Mouse (Mus musculus) liver, postnatal 0 days (tissue): Measurements from ENCODE around the gene Pdcd6ip. TPM values are rescaled to one million over a fixed set of nuclear protein-coding genes. Genes with fewer than 3 reads are reported as not detected.

ENCODE experiments used
- ATAC-seq: fragments of 200-750 bp; cut with Nextera tagmentation; 2 replicates; pipeline ENCODE4 v1.8.0; 2017; ENCODE audit warnings: mild to moderate bottlenecking, moderate library complexity
- DNase-seq: peaks from one replicate; pipeline ENCODE4 v3.0.0-alpha.2; 2016
- H3K27ac ChIP-seq: fragments of 300-500 bp; sonication (generic); 2 replicates; pipeline ENCODE4 v1.5.1; 2014; ENCODE audit warnings: antibody characterized with exemption, moderate library complexity, mild to moderate bottlenecking, low read depth
- H3K27me3 ChIP-seq: fragments of 300-500 bp; sonication (generic); 2 replicates; pipeline ENCODE4 v1.6.1; 2014; ENCODE audit warnings: low read length, control low read depth, mixed read lengths; ENCODE audit not compliant: insufficient read depth
- H3K36me3 ChIP-seq: fragments of 300-500 bp; sonication (generic); replicated peaks from 2 replicates; pipeline ENCODE4 v1.6.1; 2014; ENCODE audit warnings: mild to moderate bottlenecking, control low read depth, low read length, moderate library complexity, mixed read lengths; ENCODE audit not compliant: insufficient read depth
- H3K4me1 ChIP-seq: fragments of 300-500 bp; sonication (generic); 2 replicates; pipeline ENCODE4 v1.6.1; 2014; ENCODE audit warnings: antibody characterized with exemption, mild to moderate bottlenecking, control low read depth; ENCODE audit not compliant: insufficient read depth
- H3K4me2 ChIP-seq: fragments of 300-500 bp; sonication (generic); 2 replicates; pipeline ENCODE4 v1.6.1; 2014; ENCODE audit warnings: low read depth, mild to moderate bottlenecking, low read length, moderate library complexity, mixed read lengths
- H3K4me3 ChIP-seq: fragments of 300-500 bp; sonication (generic); 2 replicates; pipeline ENCODE4 v1.5.1; 2014; ENCODE audit warnings: low read depth, low read length
- H3K9ac ChIP-seq: fragments of 300-500 bp; sonication (generic); replicated peaks from 2 replicates; pipeline ENCODE4 v1.6.1; 2014; ENCODE audit warnings: mild to moderate bottlenecking, moderate library complexity
- H3K9me3 ChIP-seq: fragments of 300-500 bp; sonication (generic); 2 replicates; pipeline ENCODE4 v1.6.1; 2016; ENCODE audit warnings: mild to moderate bottlenecking, control low read depth, low read length, mixed read lengths
- CTCF ChIP-seq: sonication (generic); IDR thresholded peaks from 2 replicates; pipeline ENCODE4 v1.5.1; 2016; ENCODE audit warnings: antibody characterized with exemption, low read depth
- EP300 ChIP-seq: IDR thresholded peaks from 2 replicates; pipeline ENCODE4 v1.6.1; 2016; ENCODE audit warnings: antibody characterized with exemption, low read depth, mild to moderate bottlenecking
- WGBS: fragments of 180-500 bp; shearing (Covaris S2); extraction: QIAGEN DNeasy Blood & Tissue Kit; methylation state at CpG from one replicate; pipeline ENCODE4 v1.1.7; 2014; ENCODE audit not compliant: insufficient replicate concordance; 5-methylcytosine and 5-hydroxymethylcytosine counted together
- polyA plus RNA-seq: library from polyadenylated mRNA; unstranded; fragments of >200 nt; fragmentation: Nextera tagmentation; extraction: Ambion mirVana; gene quantifications from 2 replicates; pipeline ENCODE4 v1.2.1, GENCODE M21; 2015

Gene Pdcd6ip
- polyA plus RNA-seq, 1 experiment from 2014 or later: 26.8 TPM

DNA sequence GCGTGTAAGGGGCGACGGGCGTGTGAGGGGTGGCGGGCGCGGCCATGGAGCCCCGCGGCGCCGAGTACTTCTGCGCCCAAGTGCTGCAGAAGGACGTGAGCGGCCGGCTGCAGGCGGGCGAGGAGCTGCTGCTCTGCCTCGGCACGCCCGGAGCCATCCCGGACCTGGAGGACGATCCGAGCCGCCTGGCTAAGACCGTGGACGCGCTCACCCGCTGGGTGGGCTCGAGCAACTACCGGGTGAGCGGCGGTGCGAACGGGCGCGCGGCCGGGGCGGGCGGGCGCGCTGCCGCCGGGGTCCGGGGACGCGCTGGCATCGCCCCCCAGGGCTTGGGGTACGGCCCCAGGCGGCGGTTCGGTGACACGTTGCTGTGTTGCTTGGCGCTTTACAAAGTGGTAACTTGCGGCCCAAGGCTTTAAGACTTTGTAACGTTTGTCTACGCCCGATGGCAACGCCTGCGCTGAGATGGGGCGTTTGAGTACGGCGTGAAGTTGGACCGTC is 33.6 kb upstream of the Pdcd6ip start:
- peak overlapping the region; percentile 99 for H3K4me3 ChIP-seq
- ATAC-seq: peak; percentile 73
- peak overlapping the region; percentile 94 for H3K9ac ChIP-seq
- H3K9me3 ChIP-seq: no peaks in the 10 kb centered on the region
- WGBS: 1% methylated on average over 58 of the region's 64 CpGs
- no peaks in the 10 kb centered on the region for H3K27me3 ChIP-seq
- peak overlapping the region; percentile 85 for H3K27ac ChIP-seq
- H3K4me2 ChIP-seq: peak overlapping the region; percentile 96
- DNase-seq: peak; percentile 72
- no peaks in the 10 kb centered on the region for H3K36me3 ChIP-seq
- peaks cover 14% of the 10 kb centered on the region; the same call in 1 of the 2 replicates for H3K4me1 ChIP-seq
- TF ChIP-seq EP300: no peak
- TF ChIP-seq CTCF: no peak

DNA sequence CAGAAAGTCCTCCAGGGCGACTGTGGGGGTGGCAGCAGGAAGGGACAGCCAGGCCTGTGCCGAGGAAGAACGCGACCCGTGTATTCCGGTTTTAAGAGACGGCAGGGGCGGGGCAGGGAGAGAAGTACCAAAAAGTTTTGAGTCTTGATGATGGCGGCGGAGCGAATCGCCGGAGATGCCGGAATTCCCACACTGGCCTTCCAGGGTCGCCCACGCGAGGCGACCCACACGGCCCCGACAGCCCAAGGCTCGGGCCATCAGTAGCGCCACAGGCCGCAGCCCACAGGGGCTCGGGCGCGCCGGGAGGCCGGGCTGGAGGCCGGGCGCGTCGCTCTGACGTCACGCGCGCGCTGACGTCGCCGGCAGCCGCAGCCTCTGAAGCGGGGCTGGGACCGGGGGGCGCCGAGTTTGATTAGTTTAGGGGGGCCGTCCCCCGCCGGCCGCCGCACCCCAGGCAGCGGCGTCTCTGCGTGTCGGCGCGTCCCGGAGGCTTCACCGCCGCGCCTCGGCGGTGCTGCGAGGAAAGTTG is 33.1 kb upstream of the Pdcd6ip start, which contains the start of gene Clasp2:
Clasp2 (plus strand) TSS at position 366 of the 529 bp plus-strand sequence.
- peak; percentile 85 for DNase-seq
- ATAC-seq: peak; percentile 91
- Histone ChIP-seq H3K4me1 (peaks cover 14% of the 10 kb centered on the region; the same call in 1 of the 2 replicates), H3K9ac (peak within 1 kb of the TSS; percentile 94), H3K4me3 (peak within 1 kb of the TSS; percentile 99), H3K27me3 (no peaks in the 10 kb centered on the region), H3K4me2 (peak within 1 kb of the TSS; percentile 96), H3K36me3 (no peaks in the 10 kb centered on the region), H3K27ac (peak within 1 kb of the TSS; percentile 85), H3K9me3 (no peaks in the 10 kb centered on the region)
- WGBS: 0% methylated on average over 47 of the region's 63 CpGs
- TF ChIP-seq EP300 (no peak), CTCF (no peak)

DNA sequence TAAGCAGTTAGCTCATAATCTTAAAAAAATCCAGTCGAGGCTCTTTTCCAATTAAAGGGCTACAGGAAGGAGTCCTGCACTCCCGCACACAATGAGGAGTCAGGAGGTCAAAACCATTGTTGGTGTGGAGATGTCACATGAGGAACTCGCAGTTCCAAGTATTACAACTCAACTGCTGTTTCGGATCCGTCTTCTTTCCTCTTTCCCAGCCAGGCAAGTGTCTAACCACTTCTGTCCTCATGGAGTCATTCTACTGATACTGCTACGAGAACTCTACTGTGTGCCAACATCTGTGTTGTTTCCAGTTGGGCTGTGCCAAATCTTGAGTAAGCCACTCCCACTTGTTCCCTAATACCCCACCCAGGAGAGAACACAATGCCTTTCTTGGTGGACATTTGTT is 30.9 kb upstream of the Pdcd6ip start:
- DNase-seq (no peak), ATAC-seq (no peak)
- Histone ChIP-seq H3K4me2 (no peak overlapping the region), H3K9me3 (no peaks in the 10 kb centered on the region), H3K27ac (no peak overlapping the region), H3K36me3 (no peaks in the 10 kb centered on the region), H3K27me3 (no peaks in the 10 kb centered on the region), H3K4me3 (no peak overlapping the region), H3K9ac (no peak overlapping the region), H3K4me1 (peaks cover 14% of the 10 kb centered on the region; the same call in 1 of the 2 replicates)
- TF ChIP-seq EP300: no peak
- TF ChIP-seq CTCF: no peak
- WGBS: 65% methylated on average over 6 of the region's 6 CpGs

DNA sequence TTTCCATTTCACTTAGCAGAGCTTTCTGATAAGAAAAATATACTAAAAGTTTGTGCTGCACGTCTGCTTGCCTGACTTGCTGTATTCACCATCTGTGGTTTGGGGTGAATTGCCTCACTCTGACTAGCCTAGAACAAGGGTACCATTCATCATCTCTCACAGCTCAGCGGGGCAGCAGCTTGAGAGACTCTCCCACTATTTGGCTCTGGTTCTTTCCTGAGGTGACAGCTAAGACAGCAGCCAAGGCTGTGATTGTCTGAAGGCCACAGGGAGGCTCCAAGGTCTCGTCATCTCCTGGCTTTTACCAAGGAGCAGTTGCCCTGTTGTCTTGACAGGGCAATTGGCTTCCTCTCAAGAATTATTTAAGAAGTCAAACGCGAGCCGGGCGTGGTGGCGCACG is 30.0 kb upstream of the Pdcd6ip start:
- DNase-seq: no peak
- no peak for ATAC-seq
- H3K9ac ChIP-seq: no peak overlapping the region
- no peak overlapping the region for H3K27ac ChIP-seq
- H3K36me3 ChIP-seq: no peaks in the 10 kb centered on the region
- H3K9me3 ChIP-seq: no peaks in the 10 kb centered on the region
- H3K4me1 ChIP-seq: peaks cover 9% of the 10 kb centered on the region; the same call in 1 of the 2 replicates
- H3K4me3 ChIP-seq: no peak overlapping the region
- no peaks in the 10 kb centered on the region for H3K27me3 ChIP-seq
- TF ChIP-seq EP300 (no peak), CTCF (no peak)
- H3K4me2 ChIP-seq: no peak overlapping the region
- WGBS: 77% methylated on average over 9 of the region's 9 CpGs

DNA sequence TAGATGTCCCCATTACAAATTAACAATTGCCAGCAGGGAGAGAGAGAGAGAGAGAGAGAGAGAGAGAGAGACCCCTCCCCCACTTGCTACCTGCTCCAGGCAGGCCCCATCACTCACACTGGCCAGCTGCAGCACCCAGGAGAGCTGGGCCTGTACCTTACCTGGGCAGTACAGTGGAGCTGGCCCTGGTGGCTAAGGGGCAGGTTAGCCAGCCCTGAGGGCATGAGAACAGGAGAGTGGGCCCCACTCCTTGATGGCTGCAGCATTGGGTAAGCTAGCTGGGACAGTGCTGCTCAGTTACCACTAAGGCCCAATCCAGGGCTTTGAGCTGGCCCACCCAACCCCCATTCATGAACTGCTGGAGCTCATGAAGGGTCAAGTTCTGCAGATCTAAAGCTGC is 27.9 kb upstream of the Pdcd6ip start:
- DNase-seq (no peak), ATAC-seq (no peak)
- H3K9ac ChIP-seq: no peak overlapping the region
- H3K36me3 ChIP-seq: no peaks in the 10 kb centered on the region
- TF ChIP-seq EP300: no peak
- no peak for TF ChIP-seq CTCF
- 0 out of 2 replicates have a peak, but pooled peaks cover 5% of the 10 kb centered on the region for H3K4me1 ChIP-seq
- no peak overlapping the region for H3K27ac ChIP-seq
- no peaks in the 10 kb centered on the region for H3K27me3 ChIP-seq
- no peak overlapping the region for H3K4me2 ChIP-seq
- no peaks in the 10 kb centered on the region for H3K9me3 ChIP-seq
- H3K4me3 ChIP-seq: no peak overlapping the region

DNA sequence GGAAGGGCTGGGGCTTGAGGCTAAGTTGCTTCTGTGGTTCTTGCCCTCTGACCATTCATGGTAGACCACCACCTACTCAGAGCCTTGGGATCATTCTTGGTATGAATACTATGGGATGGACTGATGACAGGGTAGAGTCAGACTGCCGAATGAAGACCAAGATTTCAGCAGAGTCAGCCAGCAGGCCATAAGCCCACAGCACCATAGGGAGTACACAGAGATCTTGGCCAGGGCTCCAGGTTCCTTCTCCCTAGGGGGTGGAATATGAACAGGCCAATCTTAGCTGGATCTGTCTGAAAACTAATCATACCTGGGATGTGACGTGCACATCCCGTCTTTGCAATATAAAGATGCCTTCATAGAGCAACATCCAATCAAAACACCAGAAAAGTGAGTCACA is 23.5 kb upstream of the Pdcd6ip start:
- TF ChIP-seq CTCF (no peak), EP300 (no peak)
- Histone ChIP-seq H3K9me3 (no peaks in the 10 kb centered on the region), H3K27me3 (no peaks in the 10 kb centered on the region), H3K4me1 (no peaks in the 10 kb centered on the region), H3K36me3 (no peaks in the 10 kb centered on the region), H3K4me2 (no peak overlapping the region), H3K27ac (no peak overlapping the region), H3K9ac (no peak overlapping the region), H3K4me3 (no peak overlapping the region)
- ATAC-seq: no peak
- DNase-seq: no peak
- 75% methylated on average over 3 of the region's 3 CpGs for WGBS
